Mouse (Mus musculus): ENCODE data around the gene St6gal1. TPM values are rescaled to one million over a fixed set of nuclear protein-coding genes. Genes with fewer than 3 reads are reported as not detected.

The St6gal1 gene
- polyA plus RNA-seq, 1 experiment, result 22.1 TPM

- no peak for TF ChIP-seq POLR2A (IDR thresholded peaks at IDR 0.05; ENCODE audit: borderline replicate concordance, extremely low read depth, low read depth, low read length)
- no peak for TF ChIP-seq CTCF (IDR thresholded peaks at IDR 0.05; ENCODE audit: insufficient read depth, low read length)
- H3K4me1 ChIP-seq (ENCODE audit: control insufficient read depth, insufficient read depth, low read length), result peaks cover 12% of the 10 kb centered on the region
- no peak for DNase-seq
- no peak overlapping the region for H3K4me3 ChIP-seq (replicated peaks; ENCODE audit: extremely low read depth, low read depth, low read length)
- 29% methylated on average over 7 of the region's 7 CpGs for WGBS
Measured at GRCm38 (mm10) chr16:23317411-23318047, 93.0 kb downstream of the St6gal1 start.

DNA sequence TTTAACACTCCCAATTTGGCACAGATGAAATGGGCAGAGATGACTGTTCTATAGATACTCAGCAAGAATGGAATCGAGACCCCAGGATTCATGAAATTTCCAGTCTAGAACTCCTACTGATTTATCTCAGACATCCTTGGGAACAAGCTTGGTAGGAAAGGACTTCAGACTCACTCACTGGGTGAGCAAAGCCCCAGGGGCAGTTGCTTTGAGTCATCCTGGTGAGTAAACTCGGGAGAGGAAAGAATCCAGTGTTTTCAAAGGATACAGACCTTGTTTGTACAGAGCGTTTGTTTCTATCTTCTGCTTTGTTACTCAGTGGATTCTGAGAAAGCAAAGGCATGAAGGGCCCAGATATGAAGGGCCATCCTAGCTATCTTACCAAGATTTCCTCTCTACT lies 95.5 kb downstream of the St6gal1 start:
- no peak for DNase-seq
- H3K4me1 ChIP-seq (ENCODE audit: control insufficient read depth, insufficient read depth, low read length), result peaks cover 8% of the 10 kb centered on the region
- TF ChIP-seq CTCF (IDR thresholded peaks at IDR 0.05; ENCODE audit: insufficient read depth, low read length) (no peak), POLR2A (IDR thresholded peaks at IDR 0.05; ENCODE audit: borderline replicate concordance, extremely low read depth, low read depth, low read length) (no peak)
- 67% methylated on average over 3 of the region's 3 CpGs for WGBS
- no peak overlapping the region for H3K4me3 ChIP-seq (replicated peaks; ENCODE audit: extremely low read depth, low read depth, low read length)

- peaks cover 6% of the 10 kb centered on the region; the same call in 1 of the 2 replicates for H3K4me1 ChIP-seq (ENCODE audit: control insufficient read depth, insufficient read depth, low read length)
- TF ChIP-seq POLR2A (IDR thresholded peaks at IDR 0.05; ENCODE audit: borderline replicate concordance, extremely low read depth, low read depth, low read length) (no peak), CTCF (IDR thresholded peaks at IDR 0.05; ENCODE audit: insufficient read depth, low read length) (no peak)
- WGBS, result 91% methylated on average over 6 of the region's 6 CpGs
- no peak overlapping the region for H3K4me3 ChIP-seq (replicated peaks; ENCODE audit: extremely low read depth, low read depth, low read length)
- no peak for DNase-seq
Measured at GRCm38 (mm10) chr16:23320579-23320978, 96.0 kb downstream of the St6gal1 start.

DNA sequence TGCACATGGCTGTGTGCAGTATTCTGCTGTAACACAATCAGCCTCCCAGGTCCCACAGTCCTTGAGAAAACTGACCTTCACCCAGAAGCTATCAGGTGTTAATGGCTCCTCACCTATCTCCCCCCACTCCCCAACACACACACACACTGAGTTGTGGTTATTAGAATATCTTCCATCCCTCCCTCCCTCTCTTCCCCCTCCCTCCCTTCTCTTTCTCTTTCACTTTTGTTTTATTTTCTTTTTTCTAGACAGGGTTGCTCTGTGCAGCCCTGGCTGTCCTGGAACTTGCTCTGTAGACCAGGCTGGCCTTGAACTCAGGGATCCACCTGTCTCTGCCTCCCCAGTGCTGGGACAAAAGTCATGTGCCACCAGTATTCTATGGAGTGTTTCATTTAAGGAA lies 97.9 kb downstream of the St6gal1 start:
- H3K4me1 ChIP-seq (ENCODE audit: control insufficient read depth, insufficient read depth, low read length), result peaks cover 6% of the 10 kb centered on the region; the same call in 1 of the 2 replicates

DNA sequence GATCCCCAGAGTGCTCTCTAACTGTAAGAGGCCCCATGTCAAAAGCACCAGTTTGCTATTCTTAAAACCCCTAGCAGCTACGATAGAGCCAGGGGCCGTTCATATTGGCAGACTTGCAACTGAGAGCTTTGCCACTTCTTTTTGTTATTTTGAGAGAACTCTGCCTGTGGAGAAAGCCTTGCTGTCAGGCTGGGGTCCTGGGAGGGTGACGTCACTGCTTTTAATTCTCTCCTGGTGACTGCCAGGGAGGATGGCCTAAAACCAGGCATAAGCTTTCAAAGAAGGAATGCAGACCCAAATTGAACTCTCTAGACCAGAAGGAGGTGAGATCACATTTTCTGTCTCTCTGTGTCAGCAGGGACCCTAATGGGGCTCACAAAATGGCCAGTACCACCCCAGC lies 99.4 kb downstream of the St6gal1 start:
- peaks cover 6% of the 10 kb centered on the region; the same call in 1 of the 2 replicates for H3K4me1 ChIP-seq (ENCODE audit: control insufficient read depth, insufficient read depth, low read length)
- DNase-seq, result no peak
- TF ChIP-seq CTCF (IDR thresholded peaks at IDR 0.05; ENCODE audit: insufficient read depth, low read length), result no peak
- TF ChIP-seq POLR2A (IDR thresholded peaks at IDR 0.05; ENCODE audit: borderline replicate concordance, extremely low read depth, low read depth, low read length), result no peak
- no peak overlapping the region for H3K4me3 ChIP-seq (replicated peaks; ENCODE audit: extremely low read depth, low read depth, low read length)
- WGBS, result 64% methylated on average over 3 of the region's 3 CpGs

More for the DNA sequence above, 97.9 kb downstream of the St6gal1 start:
- no peak for DNase-seq
- no peak overlapping the region for H3K4me3 ChIP-seq (replicated peaks; ENCODE audit: extremely low read depth, low read depth, low read length)
- TF ChIP-seq CTCF (IDR thresholded peaks at IDR 0.05; ENCODE audit: insufficient read depth, low read length) (no peak), POLR2A (IDR thresholded peaks at IDR 0.05; ENCODE audit: borderline replicate concordance, extremely low read depth, low read depth, low read length) (no peak)

GRCm38 (mm10) chr16:23324867-23325650 lies 100.5 kb downstream of the St6gal1 start:
- Histone ChIP-seq H3K4me1 (ENCODE audit: control insufficient read depth, insufficient read depth, low read length) (peaks cover 4% of the 10 kb centered on the region; the same call in 1 of the 2 replicates), H3K4me3 (replicated peaks; ENCODE audit: extremely low read depth, low read depth, low read length) (no peak overlapping the region)
- no peak for DNase-seq
- TF ChIP-seq CTCF (IDR thresholded peaks at IDR 0.05; ENCODE audit: insufficient read depth, low read length) (no peak), POLR2A (IDR thresholded peaks at IDR 0.05; ENCODE audit: borderline replicate concordance, extremely low read depth, low read depth, low read length) (no peak)
- 79% methylated on average over 6 of the region's 6 CpGs for WGBS

- WGBS, result 62% methylated on average over 6 of the region's 6 CpGs
- TF ChIP-seq CTCF (IDR thresholded peaks at IDR 0.05; ENCODE audit: insufficient read depth, low read length) (no peak), POLR2A (IDR thresholded peaks at IDR 0.05; ENCODE audit: borderline replicate concordance, extremely low read depth, low read depth, low read length) (no peak)
- H3K4me1 ChIP-seq (ENCODE audit: control insufficient read depth, insufficient read depth, low read length), result peaks cover 4% of the 10 kb centered on the region; the same call in 1 of the 2 replicates
- no peak overlapping the region for H3K4me3 ChIP-seq (replicated peaks; ENCODE audit: extremely low read depth, low read depth, low read length)
- no peak for DNase-seq
Measured at GRCm38 (mm10) chr16:23326664-23327063, 102.1 kb downstream of the St6gal1 start.

DNA sequence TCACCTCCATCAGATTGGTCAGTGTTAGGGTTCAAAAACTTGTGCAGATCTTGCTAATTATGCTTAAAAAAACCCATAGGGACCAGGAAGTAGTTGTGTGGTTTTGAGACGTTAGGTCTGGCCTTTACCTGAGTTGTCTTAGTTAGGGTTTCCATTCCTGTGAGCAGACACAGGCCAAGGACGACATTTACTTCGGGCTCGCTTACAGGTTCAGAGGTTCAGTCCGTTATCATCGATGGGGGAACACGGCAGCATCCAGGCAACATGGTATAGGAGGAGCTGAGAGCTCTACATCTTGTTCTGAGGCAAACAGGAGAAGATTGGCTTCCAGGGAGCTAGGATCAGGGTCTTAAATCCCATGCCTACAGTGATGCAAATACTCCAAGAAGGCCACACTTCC lies 102.7 kb downstream of the St6gal1 start:
- Histone ChIP-seq H3K4me1 (ENCODE audit: control insufficient read depth, insufficient read depth, low read length) (peaks cover 6% of the 10 kb centered on the region), H3K4me3 (replicated peaks; ENCODE audit: extremely low read depth, low read depth, low read length) (no peak overlapping the region)
- no peak for DNase-seq
- 91% methylated on average over 7 of the region's 7 CpGs for WGBS
- no peak for TF ChIP-seq CTCF (IDR thresholded peaks at IDR 0.05; ENCODE audit: insufficient read depth, low read length)
- TF ChIP-seq POLR2A (IDR thresholded peaks at IDR 0.05; ENCODE audit: borderline replicate concordance, extremely low read depth, low read depth, low read length), result no peak

- DNase-seq, result no peak
- 72% methylated on average over 7 of the region's 7 CpGs for WGBS
- H3K4me1 ChIP-seq (ENCODE audit: control insufficient read depth, insufficient read depth, low read length), result peaks cover 2% of the 10 kb centered on the region
- no peak overlapping the region for H3K4me3 ChIP-seq (replicated peaks; ENCODE audit: extremely low read depth, low read depth, low read length)
- TF ChIP-seq CTCF (IDR thresholded peaks at IDR 0.05; ENCODE audit: insufficient read depth, low read length), result no peak
- no peak for TF ChIP-seq POLR2A (IDR thresholded peaks at IDR 0.05; ENCODE audit: borderline replicate concordance, extremely low read depth, low read depth, low read length)
Measured at GRCm38 (mm10) chr16:23328201-23328600, 103.7 kb downstream of the St6gal1 start.
